Comparison of ENCODE assay signal across 8 mouse cellular contexts in genomic region chr11:53566646-53567045, GRCm38 (mm10). TPM values are rescaled to one million over a fixed set of nuclear protein-coding genes. Genes with fewer than 3 reads are reported as not detected.
A peak's percentile ranks its signal among the peaks of the same experiment; 100 is the strongest.
DNase-seq lines count a peak whose midpoint lies in the region; ATAC-seq and TF ChIP-seq lines count a peak whose summit lies in the region.

No protein-coding gene starts in this region.

- H3K9ac ChIP-seq in heart, adult 2 months (ENCODE audit: low read depth, low read length) = no peak overlapping the region
- H3K9ac ChIP-seq in liver, embryonic 14.5 days (replicated peaks) = peak overlapping the region; percentile 28; the same call in 1 of the 2 replicates

- H3K4me3 ChIP-seq in heart, adult 2 months = peak overlapping the region; percentile 73
- peak overlapping the region in 1 of 2 experiments; percentile 68; a peak in 2 of 4 replicates for H3K4me3 ChIP-seq in liver, embryonic 14.5 days (ENCODE audit: insufficient read depth in 1 of 2, low read depth in 2 of 2, low read length in 2 of 2)

- H3K4me2 ChIP-seq in liver, embryonic 14.5 days (ENCODE audit: low read depth) = peak overlapping the region; percentile 69

- H3K9me3 ChIP-seq in liver, embryonic 14.5 days (ENCODE audit: control insufficient read depth, low read length) = no peaks in the 10 kb centered on the region

- ATAC-seq in liver, embryonic 14.5 days (ENCODE audit: insufficient read depth) = no peak
- no peak for ATAC-seq in monocyte, adult 5-6 weeks (replicated peaks; ENCODE audit: insufficient number of reproducible peaks, low FRiP score, low TSS enrichment, poor library complexity, severe bottlenecking)

- intact Hi-C loops in heart, adult 2 months (cut with DNase I) = loop anchor here (5.0 kb wide), 2 partner anchors 44 to 99 kb away; no protein-coding TSS in a partner anchor

- no peak for TF ChIP-seq POLR2A in heart, adult 2 months (IDR thresholded peaks at IDR 0.05; ENCODE audit: insufficient read depth, low read depth, low read length)

- no peak overlapping the region for H3K27ac ChIP-seq in heart, adult 2 months
- no peak overlapping the region for H3K27ac ChIP-seq in liver, embryonic 14.5 days

- peaks cover 1% of the 10 kb centered on the region; the same call in 1 of the 2 replicates for H3K79me2 ChIP-seq in heart, adult 2 months (replicated peaks; ENCODE audit: control insufficient read depth, insufficient read depth, low read length)

- DNase-seq in heart, adult 2 months = no peak
- no peak for DNase-seq in heart, adult 9 months (ENCODE audit: low spot score in 2 of 2)
- peak; percentile 7 for DNase-seq in thymus, postnatal 14 days
- no peak for DNase-seq in thymus, postnatal 36 days
- no peak for DNase-seq in liver, embryonic 14.5 days (ENCODE audit: low read depth in 3 of 3, low spot score in 3 of 3)
- DNase-seq in embryo, embryonic 10.5 days (ENCODE audit: low spot score) = no peak
- DNase-seq in frontal cortex, postnatal 14 days (ENCODE audit: low spot score in 2 of 2) = no peak

- no peaks in the 10 kb centered on the region for H3K27me3 ChIP-seq in heart, adult 2 months (ENCODE audit: control insufficient read depth, insufficient read depth, low read length)
- H3K27me3 ChIP-seq in liver, embryonic 14.5 days (ENCODE audit: control insufficient read depth, insufficient read depth, low read length) = no peaks in the 10 kb centered on the region

- no peak for TF ChIP-seq EP300 in heart, adult 2 months (IDR thresholded peaks at IDR 0.05; ENCODE audit: insufficient read depth, low read depth, low read length)
- no peak for TF ChIP-seq EP300 in liver, embryonic 14.5 days (IDR thresholded peaks at IDR 0.05; ENCODE audit: low read depth)

- TF ChIP-seq CTCF in heart, adult 2 months (IDR thresholded peaks at IDR 0.05) = no peak
- no peak for TF ChIP-seq CTCF in liver, embryonic 14.5 days (IDR thresholded peaks at IDR 0.05; ENCODE audit: low read depth)

- H3K4me1 ChIP-seq in heart, adult 2 months (ENCODE audit: control insufficient read depth, insufficient read depth, low read length) = peaks cover 1% of the 10 kb centered on the region; the same call in 1 of the 2 replicates
- H3K4me1 ChIP-seq in liver, embryonic 14.5 days (replicated peaks; ENCODE audit: control insufficient read depth in 2 of 2, insufficient read depth in 2 of 2, low read length in 1 of 2) = peaks cover 14 to 17% of the 10 kb centered on the region in 2 experiments

- no peaks in the 10 kb centered on the region for H3K36me3 ChIP-seq in heart, adult 2 months (ENCODE audit: control insufficient read depth, insufficient read depth, low read length)
- H3K36me3 ChIP-seq in liver, embryonic 14.5 days (replicated peaks; ENCODE audit: control insufficient read depth, insufficient read depth, low read depth) = no peaks in the 10 kb centered on the region

- 81% methylated on average over 4 of the region's 4 CpGs for WGBS in heart, adult 2 months
- 76% methylated on average over 4 of the region's 4 CpGs for WGBS in liver, embryonic 14.5 days (ENCODE audit: insufficient replicate concordance)

RNA-seq across cellular contexts. Expression of gene Kif3a, which starts 0.5 kb away (rescaled TPM):
- 1 to 10 TPM; 7.9 to 8.2 TPM for total RNA-seq in heart, adult 2 months (2021)
- 4.9 and 9.0 TPM in 2 replicates for polyA plus RNA-seq in heart, adult 2 months (2012; rRNA removed)
- 2.1 and 3.3 TPM in 2 replicates for polyA plus RNA-seq in liver, embryonic 14.5 days (2012; rRNA removed)
- 6.4 and 7.7 TPM in 2 replicates for polyA plus RNA-seq in liver, embryonic 14.5 days (2014; fragmentation: Nextera tagmentation; extraction: Ambion mirVana)
- 2.8 to 6.1 TPM (median 3.6 TPM) in 3 replicates for total RNA-seq in monocyte, adult 5-6 weeks (2017)

RNA-seq across cellular contexts. Expression of gene Sept8, which starts 47.6 kb away (rescaled TPM):
- total RNA-seq in heart, adult 2 months (2021) = 10 to 100 TPM; 25.7 to 28.2 TPM
- 24.8 and 39.2 TPM in 2 replicates for polyA plus RNA-seq in heart, adult 2 months (2012; rRNA removed)
- 25.4 and 33.1 TPM in 2 replicates for polyA plus RNA-seq in liver, embryonic 14.5 days (2012; rRNA removed)
- polyA plus RNA-seq in liver, embryonic 14.5 days (2014; fragmentation: Nextera tagmentation; extraction: Ambion mirVana) = 18.3 and 21.5 TPM in 2 replicates
- 2.9 to 4.1 TPM (median 3.8 TPM) in 3 replicates for total RNA-seq in monocyte, adult 5-6 weeks (2017)

RNA-seq across cellular contexts. Expression of gene Il4, which starts 51.8 kb away (rescaled TPM):
- total RNA-seq in heart, adult 2 months (2021) = not detected
- polyA plus RNA-seq in heart, adult 2 months (2012; rRNA removed) = 0.27 TPM in 1 of 2 replicates, not detected in the other
- 0.26 and 0.27 TPM in 2 replicates for polyA plus RNA-seq in liver, embryonic 14.5 days (2012; rRNA removed)
- 0.61 and 0.73 TPM in 2 replicates for polyA plus RNA-seq in liver, embryonic 14.5 days (2014; fragmentation: Nextera tagmentation; extraction: Ambion mirVana)
- 2.8 to 29.9 TPM (median 19.5 TPM) in 3 replicates for total RNA-seq in monocyte, adult 5-6 weeks (2017)
